Mouse (Mus musculus) embryonic facial prominence, embryonic 15.5 days (tissue): ENCODE measurements around the gene Spats1. TPM values are rescaled to one million over a fixed set of nuclear protein-coding genes. Genes with fewer than 3 reads are reported as not detected.
A peak's percentile ranks its signal among the peaks of the same experiment; 100 is the strongest.

Experiments used
- ATAC-seq: fragments of 200-750 bp; cut with Nextera tagmentation; 2 replicates; pipeline ENCODE4 v1.8.0; 2017; ENCODE audit warnings: low read depth, moderate TSS enrichment; ENCODE audit not compliant: insufficient number of reproducible peaks, low FRiP score, low TSS enrichment
- H3K27ac ChIP-seq: fragments of 300-500 bp; sonication (generic); replicated peaks from 2 replicates; pipeline ENCODE4 v1.5.1; 2015; ENCODE audit warnings: mild to moderate bottlenecking, inconsistent platforms
- H3K27me3 ChIP-seq: fragments of 300-500 bp; sonication (generic); 2 replicates; pipeline ENCODE4 v1.6.1; 2015; ENCODE audit warnings: inconsistent platforms
- H3K36me3 ChIP-seq: fragments of 300-500 bp; sonication (generic); 2 replicates; pipeline ENCODE4 v1.6.1; 2015; ENCODE audit warnings: mild to moderate bottlenecking, inconsistent platforms
- H3K4me1 ChIP-seq: fragments of 300-500 bp; sonication (generic); 2 replicates; pipeline ENCODE4 v1.6.1; 2015; ENCODE audit warnings: inconsistent platforms
- H3K4me2 ChIP-seq: fragments of 300-500 bp; sonication (generic); replicated peaks from 2 replicates; pipeline ENCODE4 v1.6.1; 2015; ENCODE audit warnings: mild to moderate bottlenecking, inconsistent platforms
- H3K4me3 ChIP-seq: fragments of 300-500 bp; sonication (generic); replicated peaks from 2 replicates; pipeline ENCODE4 v1.5.1; 2015; ENCODE audit warnings: mild to moderate bottlenecking, inconsistent platforms
- H3K9ac ChIP-seq: fragments of 300-500 bp; sonication (generic); 2 replicates; pipeline ENCODE4 v1.6.1; 2015; ENCODE audit warnings: inconsistent platforms
- H3K9me3 ChIP-seq: fragments of 300-500 bp; sonication (generic); replicated peaks from 2 replicates; pipeline ENCODE4 v1.6.1; 2016; ENCODE audit warnings: inconsistent platforms
- WGBS: fragments of 180-500 bp; shearing (Covaris S2); methylation state at CpG from one replicate; pipeline ENCODE4 v1.1.7; 2015; 5-methylcytosine and 5-hydroxymethylcytosine counted together
- polyA plus RNA-seq: library from polyadenylated mRNA; unstranded; fragments of >200 nt; fragmentation: Nextera tagmentation; extraction: Ambion mirVana; gene quantifications from 2 replicates; pipeline ENCODE4 v1.2.1, GENCODE M21; 2015

Spats1 gene
- polyA plus RNA-seq = 0.46 and 0.81 TPM in 2 replicates

- peaks cover 13% of the 10 kb centered on the region for H3K4me1 ChIP-seq
- H3K4me3 ChIP-seq = peak within 1 kb of the TSS; percentile 40
- H3K9ac ChIP-seq = no peak within 1 kb of the TSS
- H3K36me3 ChIP-seq = no peaks in the 10 kb centered on the region
- H3K4me2 ChIP-seq = peak within 1 kb of the TSS; percentile 52
- H3K27me3 ChIP-seq = peaks cover 15% of the 10 kb centered on the region; the same call in 1 of the 2 replicates
- H3K9me3 ChIP-seq = no peaks in the 10 kb centered on the region
- no peak within 1 kb of the TSS for H3K27ac ChIP-seq
- ATAC-seq = peak; percentile 71
- WGBS = 6% methylated on average over 30 of the region's 30 CpGs
These were observed at the start of gene Spats1 for GRCm38 (mm10) chr17:45474669-45475465. TSS of gene Spats1 (minus strand) at chr17:45475415.

GRCm38 (mm10) chr17:45524961-45525360, 49.7 kb upstream of the Spats1 start:
- Histone ChIP-seq H3K4me3 (no peak overlapping the region), H3K27ac (no peak overlapping the region), H3K4me1 (peaks cover 15% of the 10 kb centered on the region; the same call in 1 of the 2 replicates), H3K4me2 (no peak overlapping the region), H3K27me3 (peaks cover 26% of the 10 kb centered on the region), H3K9me3 (no peaks in the 10 kb centered on the region), H3K9ac (no peak overlapping the region), H3K36me3 (no peaks in the 10 kb centered on the region)
- 79% methylated on average over 4 of the region's 4 CpGs for whole genome bisulfite sequencing
- ATAC-seq = no peak

GRCm38 (mm10) chr17:45523263-45523662, 48.0 kb upstream of the Spats1 start, which contains the start of gene Tcte1:
TSS of gene Tcte1 (plus strand) at chr17:45523434.
- Histone ChIP-seq H3K27me3 (peaks cover 19% of the 10 kb centered on the region), H3K4me1 (peaks cover 15% of the 10 kb centered on the region; the same call in 1 of the 2 replicates), H3K27ac (no peak within 1 kb of the TSS), H3K36me3 (0 out of 2 replicates have a peak, but pooled peaks cover 8% of the 10 kb centered on the region), H3K9me3 (no peaks in the 10 kb centered on the region), H3K4me3 (peak within 1 kb of the TSS; percentile 39), H3K4me2 (peak within 1 kb of the TSS; percentile 71), H3K9ac (peak within 1 kb of the TSS; percentile 39)
- 1% methylated on average over 21 of the region's 21 CpGs for WGBS
- peak; percentile 64 for ATAC-seq

- ATAC-seq = no peak
- 0 out of 2 replicates have a peak, but pooled peaks cover 11% of the 10 kb centered on the region for H3K36me3 ChIP-seq
- H3K9me3 ChIP-seq = no peaks in the 10 kb centered on the region
- H3K4me3 ChIP-seq = no peak overlapping the region
- no peak overlapping the region for H3K9ac ChIP-seq
- H3K4me2 ChIP-seq = no peak overlapping the region
- H3K27me3 ChIP-seq = peaks cover 16% of the 10 kb centered on the region
- peaks cover 15% of the 10 kb centered on the region; the same call in 1 of the 2 replicates for H3K4me1 ChIP-seq
- 81% methylated on average over 11 of the region's 11 CpGs for WGBS
- H3K27ac ChIP-seq = no peak overlapping the region
These were observed 44.9 kb upstream of the Spats1 start for GRCm38 (mm10) chr17:45520136-45520535.

- H3K9me3 ChIP-seq = no peaks in the 10 kb centered on the region
- 0 out of 2 replicates have a peak, but pooled peaks cover 11% of the 10 kb centered on the region for H3K36me3 ChIP-seq
- no peak overlapping the region for H3K27ac ChIP-seq
- no peak overlapping the region for H3K4me3 ChIP-seq
- WGBS = 88% methylated on average over 12 of the region's 12 CpGs
- ATAC-seq = no peak
- peaks cover 15% of the 10 kb centered on the region; the same call in 1 of the 2 replicates for H3K4me1 ChIP-seq
- no peak overlapping the region for H3K4me2 ChIP-seq
- H3K27me3 ChIP-seq = 0 out of 2 replicates have a peak, but pooled peaks cover 5% of the 10 kb centered on the region
- no peak overlapping the region for H3K9ac ChIP-seq
These were observed 43.7 kb upstream of the Spats1 start for GRCm38 (mm10) chr17:45518766-45519475.

- Histone ChIP-seq H3K9me3 (no peaks in the 10 kb centered on the region), H3K4me3 (no peak overlapping the region), H3K4me1 (peaks cover 6% of the 10 kb centered on the region; the same call in 1 of the 2 replicates), H3K9ac (no peak overlapping the region), H3K27ac (no peak overlapping the region), H3K36me3 (peaks cover 11% of the 10 kb centered on the region; the same call in 1 of the 2 replicates), H3K27me3 (no peaks in the 10 kb centered on the region), H3K4me2 (no peak overlapping the region)
- ATAC-seq = no peak
- 91% methylated on average over 28 of the region's 28 CpGs for WGBS
These were observed 42.5 kb upstream of the Spats1 start for GRCm38 (mm10) chr17:45517549-45518215.

GRCm38 (mm10) chr17:45517135-45517534, 41.9 kb upstream of the Spats1 start:
- Histone ChIP-seq H3K9me3 (no peaks in the 10 kb centered on the region), H3K4me2 (no peak overlapping the region), H3K9ac (no peak overlapping the region), H3K27ac (no peak overlapping the region), H3K4me1 (0 out of 2 replicates have a peak, but pooled peaks cover under 1% of the 10 kb centered on the region), H3K27me3 (no peaks in the 10 kb centered on the region), H3K4me3 (no peak overlapping the region), H3K36me3 (peaks cover 11% of the 10 kb centered on the region; the same call in 1 of the 2 replicates)
- WGBS = 91% methylated on average over 21 of the region's 21 CpGs
- ATAC-seq = no peak

GRCm38 (mm10) chr17:45516488-45516887, 41.3 kb upstream of the Spats1 start:
- H3K9me3 ChIP-seq = no peaks in the 10 kb centered on the region
- H3K27me3 ChIP-seq = no peaks in the 10 kb centered on the region
- no peaks in the 10 kb centered on the region for H3K4me1 ChIP-seq
- no peak for ATAC-seq
- no peak overlapping the region for H3K4me2 ChIP-seq
- 51% methylated on average over 8 of the region's 8 CpGs for WGBS
- H3K27ac ChIP-seq = no peak overlapping the region
- peaks cover 11% of the 10 kb centered on the region; the same call in 1 of the 2 replicates for H3K36me3 ChIP-seq
- no peak overlapping the region for H3K9ac ChIP-seq
- H3K4me3 ChIP-seq = no peak overlapping the region

- H3K9ac ChIP-seq = no peak overlapping the region
- ATAC-seq = no peak
- no peaks in the 10 kb centered on the region for H3K27me3 ChIP-seq
- H3K36me3 ChIP-seq = peaks cover 14% of the 10 kb centered on the region; the same call in 1 of the 2 replicates
- H3K4me1 ChIP-seq = no peaks in the 10 kb centered on the region
- no peaks in the 10 kb centered on the region for H3K9me3 ChIP-seq
- H3K27ac ChIP-seq = no peak overlapping the region
- WGBS = 86% methylated on average over 10 of the region's 10 CpGs
- no peak overlapping the region for H3K4me3 ChIP-seq
- no peak overlapping the region for H3K4me2 ChIP-seq
These were observed 40.6 kb upstream of the Spats1 start for GRCm38 (mm10) chr17:45515806-45516205.

- Histone ChIP-seq H3K27ac (no peak overlapping the region), H3K4me2 (no peak overlapping the region), H3K9me3 (no peaks in the 10 kb centered on the region), H3K9ac (no peak overlapping the region), H3K27me3 (no peaks in the 10 kb centered on the region), H3K36me3 (peaks cover 20% of the 10 kb centered on the region; the same call in 1 of the 2 replicates), H3K4me3 (no peak overlapping the region), H3K4me1 (no peaks in the 10 kb centered on the region)
- 60% methylated on average over 15 of the region's 15 CpGs for WGBS
- ATAC-seq = no peak
These were observed 40.0 kb upstream of the Spats1 start for GRCm38 (mm10) chr17:45515204-45515726.
